Mouse (Mus musculus): ENCODE measurements around the gene Slc18a2.

The Slc18a2 gene

GRCm38 (mm10) chr19:59260718-59261442, at the start of gene Slc18a2:
Gene Slc18a2 (plus strand): TSS chr19:59260896.
- DNase-seq (ENCODE audit: low spot score in 2 of 2): peak in 1 of 2 experiments; percentile 11

GRCm38 (mm10) chr19:59216891-59217290, 43.8 kb upstream of the Slc18a2 start:
- DNase-seq (ENCODE audit: low spot score in 2 of 2): no peak

DNA sequence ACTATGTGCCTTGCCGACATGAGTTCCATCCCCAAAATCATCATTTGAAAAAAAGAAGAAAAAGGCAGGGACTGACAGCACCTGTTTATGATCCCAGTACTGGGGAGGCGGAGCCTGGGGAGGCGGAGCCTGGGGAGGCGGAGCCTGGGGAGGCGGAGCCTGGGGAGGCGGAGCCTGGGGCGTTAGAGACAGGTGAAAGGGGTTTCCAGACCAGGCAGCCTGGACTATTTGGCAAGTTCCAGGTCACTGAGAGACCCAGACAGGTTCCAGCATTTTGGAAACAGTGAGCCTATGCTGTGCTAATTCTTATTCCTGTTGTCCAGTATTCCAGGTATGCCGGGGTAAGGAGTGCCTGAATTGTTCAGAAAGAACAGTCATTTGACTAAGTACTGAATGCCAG, 41.7 kb upstream of the Slc18a2 start, which contains the start of gene Kcnk18:
TSS of gene Kcnk18 (plus strand) at position 224 of the 400 bp plus-strand sequence.
- DNase-seq (ENCODE audit: low spot score in 2 of 2): no peak

- no peak for DNase-seq (ENCODE audit: low spot score in 2 of 2)
Measured at GRCm38 (mm10) chr19:59221131-59221530, 39.6 kb upstream of the Slc18a2 start.

- no peak for DNase-seq (ENCODE audit: low spot score in 2 of 2)
Measured at GRCm38 (mm10) chr19:59228376-59228775, 32.3 kb upstream of the Slc18a2 start.

DNA sequence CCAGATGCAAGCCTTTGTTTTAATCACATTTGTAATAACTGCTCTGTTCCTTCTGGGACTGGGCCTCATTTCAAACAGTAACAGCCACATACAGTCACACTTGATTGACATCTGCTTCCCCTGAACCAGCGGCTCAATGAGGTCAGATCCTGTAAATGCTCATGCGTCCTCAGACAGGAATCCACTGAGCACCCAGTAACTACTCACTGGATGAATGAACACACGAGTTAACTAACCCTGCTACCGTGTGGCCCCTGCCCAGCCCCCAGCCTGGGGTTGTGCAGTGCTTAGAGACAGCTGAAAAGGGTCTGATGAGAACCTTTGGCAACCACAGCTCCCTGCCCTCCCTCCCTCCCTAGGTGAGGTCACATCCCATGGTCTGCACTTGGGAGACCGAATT, 27.9 kb upstream of the Slc18a2 start:
- DNase-seq (ENCODE audit: low spot score in 2 of 2): no peak

- DNase-seq (ENCODE audit: low spot score in 2 of 2): no peak
Measured at GRCm38 (mm10) chr19:59235001-59235400, 25.7 kb upstream of the Slc18a2 start.

GRCm38 (mm10) chr19:59236046-59236445, 24.6 kb upstream of the Slc18a2 start:
- DNase-seq (ENCODE audit: low spot score in 2 of 2): no peak

DNA sequence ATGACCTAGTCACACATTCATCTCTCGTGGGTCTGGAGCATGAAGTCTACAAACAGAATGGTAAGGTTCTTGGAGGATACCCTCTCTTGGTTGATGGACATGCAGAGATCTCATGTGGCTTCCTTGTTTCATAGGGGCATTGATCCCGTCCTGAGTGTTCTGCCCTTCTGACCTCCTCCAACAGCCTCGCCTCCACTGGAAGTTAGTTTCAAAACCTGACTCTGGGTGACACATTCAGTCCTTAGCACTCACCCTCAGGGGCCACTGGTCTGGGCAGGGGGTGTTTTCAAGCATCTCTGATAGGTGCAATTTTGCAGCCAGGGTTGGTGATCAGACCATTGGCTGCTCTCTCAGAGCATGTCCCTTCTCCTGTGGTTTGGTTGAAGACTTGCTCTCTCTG, 22.1 kb upstream of the Slc18a2 start:
- DNase-seq (ENCODE audit: low spot score in 2 of 2): no peak

GRCm38 (mm10) chr19:59239124-59239817, 21.4 kb upstream of the Slc18a2 start:
- DNase-seq (ENCODE audit: low spot score in 2 of 2): peak; percentile 67 to 92

- DNase-seq (ENCODE audit: low spot score in 2 of 2): no peak
Measured at GRCm38 (mm10) chr19:59241987-59242386, 18.7 kb upstream of the Slc18a2 start.

DNA sequence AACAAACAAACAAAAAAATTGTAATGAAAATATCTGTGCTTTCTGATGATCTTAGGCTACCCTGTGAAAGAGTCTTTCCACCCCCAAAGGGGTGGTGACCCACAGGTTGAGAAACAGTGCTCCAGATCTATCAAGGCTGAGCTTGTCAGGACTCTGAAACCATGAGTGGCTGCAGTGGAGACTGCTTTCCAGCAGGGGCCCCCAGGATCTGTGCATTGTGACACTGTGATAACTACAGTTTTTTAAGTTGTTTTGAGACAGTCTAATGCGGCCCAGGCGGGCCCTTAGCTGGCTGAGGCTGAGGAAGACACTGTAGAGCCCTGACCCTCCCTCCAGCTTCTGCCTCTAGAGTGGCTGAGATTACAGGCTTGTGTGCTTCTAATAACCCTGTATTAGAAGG, 17.6 kb upstream of the Slc18a2 start:
- no peak for DNase-seq (ENCODE audit: low spot score in 2 of 2)

DNA sequence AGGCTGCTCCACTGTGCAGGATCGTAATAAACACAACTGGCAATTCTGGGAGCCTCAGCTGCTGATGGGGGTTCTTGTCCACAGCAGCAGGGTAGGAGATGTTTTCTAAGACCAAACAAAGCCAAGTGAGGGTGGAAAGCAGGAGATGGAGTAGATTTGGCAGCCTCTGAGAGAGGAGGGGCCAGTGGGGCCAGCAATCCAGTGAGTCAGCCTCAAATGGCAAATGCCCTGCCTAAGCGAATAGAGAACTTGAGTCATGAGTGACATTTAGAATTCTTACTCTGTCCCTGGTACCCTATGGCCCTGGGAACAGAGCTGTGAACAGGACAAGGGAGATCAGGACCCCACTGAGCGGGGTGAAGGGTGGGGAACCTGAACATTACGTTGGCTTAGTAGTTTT, 12.6 kb upstream of the Slc18a2 start:
- no peak for DNase-seq (ENCODE audit: low spot score in 2 of 2)

- DNase-seq (ENCODE audit: low spot score in 2 of 2): no peak
Measured at GRCm38 (mm10) chr19:59248553-59249286, 12.0 kb upstream of the Slc18a2 start.

DNA sequence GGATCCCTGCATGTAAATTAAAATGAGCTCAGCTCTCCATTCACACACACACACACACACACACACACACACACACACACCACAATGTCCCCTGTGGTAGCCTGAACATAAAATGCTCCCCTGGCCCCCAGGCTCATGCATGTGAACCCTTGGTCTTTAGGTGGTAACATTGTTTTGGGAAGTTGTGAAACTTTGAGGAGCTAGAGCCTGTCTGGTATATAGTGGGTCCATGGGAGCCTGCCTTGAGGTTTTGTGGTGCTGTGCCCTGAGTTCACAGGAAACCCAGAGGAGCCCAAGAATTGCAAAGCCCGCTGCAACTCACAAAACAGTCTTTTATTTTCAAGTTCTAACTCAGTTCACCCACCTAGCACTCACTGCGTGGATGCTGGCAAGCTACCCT, 8.0 kb upstream of the Slc18a2 start:
- no peak for DNase-seq (ENCODE audit: low spot score in 2 of 2)

GRCm38 (mm10) chr19:59259633-59260032, 1.1 kb upstream of the Slc18a2 start:
- DNase-seq (ENCODE audit: low spot score in 2 of 2): no peak

DNA sequence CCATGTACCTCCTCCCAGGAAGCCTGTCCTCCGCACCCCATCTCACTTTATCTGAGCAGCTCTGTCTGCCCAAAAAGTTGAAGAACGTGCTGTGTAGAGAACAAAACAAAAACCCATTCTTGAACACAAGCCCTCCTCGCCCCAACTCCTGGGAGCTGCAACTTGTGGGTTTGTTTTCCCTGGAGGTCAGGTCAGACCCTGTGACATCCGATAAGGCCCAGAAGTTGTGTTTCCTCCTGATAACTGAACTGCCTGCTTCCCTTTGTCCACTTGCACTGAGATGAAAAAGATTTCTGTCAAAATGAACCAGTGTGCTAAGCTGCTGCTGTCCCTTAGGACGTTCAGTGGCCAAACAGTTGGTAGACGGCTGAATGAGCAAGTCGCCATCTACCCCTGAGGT, 908 bp downstream of the Slc18a2 start:
- DNase-seq (ENCODE audit: low spot score in 2 of 2): no peak

DNA sequence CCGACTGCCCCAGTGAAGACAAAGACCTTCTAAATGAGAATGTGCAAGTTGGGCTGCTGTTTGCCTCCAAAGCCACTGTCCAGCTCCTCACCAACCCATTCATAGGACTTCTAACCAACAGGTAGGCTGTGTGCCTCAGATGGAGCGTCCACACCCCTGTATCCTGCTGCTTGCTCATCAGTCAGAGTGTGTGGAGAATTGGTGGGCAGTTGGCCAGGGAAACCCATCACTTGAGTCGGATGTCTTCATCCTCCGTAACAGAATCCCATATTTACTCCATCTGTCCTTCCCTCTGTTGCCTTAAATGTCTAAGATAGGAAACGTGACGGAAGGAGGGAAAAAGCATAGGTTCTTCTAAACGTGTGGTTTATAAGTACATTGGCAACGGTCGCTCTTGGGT, 2.5 kb downstream of the Slc18a2 start:
- no peak for DNase-seq (ENCODE audit: low spot score in 2 of 2)

DNA sequence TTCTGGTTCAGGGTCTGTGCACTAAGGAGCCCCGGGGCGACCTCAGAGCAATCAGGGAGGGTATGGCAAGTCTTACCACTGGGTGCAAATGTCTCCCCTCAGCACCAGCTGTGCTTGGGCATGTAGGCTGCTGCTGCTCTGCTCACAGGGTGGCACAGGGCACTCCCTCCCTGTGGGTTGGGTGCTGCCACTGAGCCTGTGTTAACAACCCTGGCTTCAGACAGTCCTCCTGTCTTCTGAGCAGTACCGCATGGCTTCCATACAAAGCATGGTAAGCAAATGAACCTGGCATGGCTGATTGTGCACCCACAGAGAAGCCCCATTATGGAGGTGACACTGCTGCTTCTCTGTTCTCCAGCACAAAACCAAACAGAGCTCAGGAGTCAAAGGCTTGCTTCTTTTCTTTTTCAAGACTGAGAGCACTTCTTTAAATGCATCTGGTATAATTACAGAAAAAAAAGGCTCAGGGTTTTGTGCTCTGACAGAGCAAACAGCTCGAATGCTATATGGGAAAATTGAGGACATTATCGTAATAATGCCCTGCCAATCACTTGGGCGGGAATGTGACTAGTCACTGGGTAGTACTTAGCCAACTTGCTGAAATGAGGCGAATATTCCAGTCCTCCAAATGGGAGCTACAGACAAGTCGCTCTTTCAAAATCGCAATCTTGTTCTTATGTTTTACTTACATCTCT, 4.3 kb downstream of the Slc18a2 start:
- DNase-seq (ENCODE audit: low spot score in 2 of 2): no peak

- no peak for DNase-seq (ENCODE audit: low spot score in 2 of 2)
Measured at GRCm38 (mm10) chr19:59265907-59266306, 5.2 kb downstream of the Slc18a2 start.

GRCm38 (mm10) chr19:59267417-59267963, 6.8 kb downstream of the Slc18a2 start:
- DNase-seq (ENCODE audit: low spot score in 2 of 2): no peak

DNA sequence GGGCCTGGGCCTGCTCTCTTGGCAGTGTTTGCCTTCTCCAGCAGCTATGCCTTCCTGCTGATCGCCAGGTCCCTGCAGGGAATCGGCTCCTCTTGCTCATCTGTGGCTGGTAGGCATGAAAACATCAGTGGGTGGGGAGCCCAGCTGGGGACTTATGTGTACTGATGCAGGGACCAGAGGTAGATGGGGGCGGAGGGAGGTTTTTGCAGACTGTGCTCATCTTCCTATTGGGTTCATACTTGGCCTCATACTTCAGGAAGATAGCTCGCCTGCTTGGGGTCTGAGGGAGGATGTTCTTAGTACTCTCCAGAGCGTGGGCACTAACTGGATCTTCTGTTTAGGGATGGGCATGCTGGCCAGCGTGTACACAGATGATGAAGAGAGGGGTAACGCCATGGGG, 12.5 kb downstream of the Slc18a2 start:
- no peak for DNase-seq (ENCODE audit: low spot score in 2 of 2)
